Mouse (Mus musculus) kidney, adult 2 months (tissue): Measurements from ENCODE around the gene Camk2d.

Experiments
- CTCF ChIP-seq: fragments of 200-500 bp; conservative IDR thresholded peaks from 2 replicates; pipeline ENCODE4 v1.5.1; 2011; ENCODE audit warnings: low read depth, mild to moderate bottlenecking, control low read depth, low read length, moderate library complexity, mixed read lengths; ENCODE audit not compliant: insufficient read depth, insufficient read length
- POLR2A ChIP-seq: fragments of 200-500 bp; IDR thresholded peaks from one replicate; pipeline ENCODE4 v1.6.1; 2011; ENCODE audit warnings: low read depth, low read length, control low read depth

- no peak for TF ChIP-seq POLR2A
- TF ChIP-seq CTCF, result no peak
Observed at GRCm38 (mm10) chr3:126611624-126612023, 15.5 kb downstream of the Camk2d start.
